Mouse (Mus musculus) layer of hippocampus, adult 9-11 months (tissue): ENCODE data around the gene Fam213b.

Source experiments
- DNase-seq: peaks from one replicate; pipeline ENCODE4 v3.0.0; 2022

The Fam213b gene

DNA sequence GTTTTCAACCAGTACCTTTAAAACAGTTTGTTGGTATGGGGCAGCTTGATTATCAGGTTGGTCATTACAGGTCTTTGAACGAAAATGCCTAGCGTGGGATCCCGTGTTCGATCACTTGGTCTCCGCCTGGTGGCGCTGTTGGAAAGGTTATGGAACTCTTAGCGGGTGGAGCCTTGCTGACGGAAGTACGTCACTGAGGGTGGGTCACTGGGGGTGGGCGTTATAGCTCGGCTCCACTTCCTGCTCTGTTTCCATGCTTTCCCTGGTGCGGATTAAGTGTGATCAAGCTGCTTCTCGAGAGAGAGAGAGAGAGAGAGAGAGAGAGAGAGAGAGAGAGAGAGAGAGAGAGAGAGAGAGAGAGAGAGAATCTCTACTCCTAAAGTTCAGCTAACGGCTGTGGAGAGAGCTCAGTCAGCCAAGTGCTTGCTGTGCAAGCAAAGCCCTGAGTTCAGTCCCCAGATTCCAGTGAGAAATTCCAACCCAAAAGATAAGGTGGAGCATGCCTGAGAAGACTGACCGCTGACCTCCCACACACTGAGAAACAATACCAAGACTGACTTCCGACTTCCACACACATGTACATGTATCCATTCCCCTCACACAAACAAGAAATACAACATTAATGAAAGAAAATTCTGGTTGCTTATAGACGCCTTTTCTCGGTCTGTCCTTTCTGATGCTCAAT, 20.9 kb downstream of the Fam213b start:
- DNase-seq, result peak; percentile 87

DNA sequence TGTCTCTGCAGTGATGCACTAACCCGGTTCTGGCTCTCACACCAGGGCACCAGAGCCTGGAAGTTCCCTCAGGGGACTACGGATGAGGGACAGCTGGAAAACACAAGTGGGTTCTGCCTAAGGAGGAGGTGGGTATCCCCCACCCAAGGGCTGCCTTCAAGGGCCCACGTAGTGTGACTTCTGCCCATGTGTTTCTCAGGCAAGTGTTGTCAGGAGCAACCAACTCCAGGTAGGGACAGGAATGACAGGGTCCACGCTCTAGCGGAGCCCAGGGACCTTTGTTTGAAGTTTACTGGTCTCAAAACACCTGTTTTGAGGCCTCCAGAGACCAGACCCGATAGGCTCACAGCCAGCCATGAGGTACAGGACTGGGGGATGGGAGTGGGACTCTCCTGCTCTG, 25.7 kb downstream of the Fam213b start:
- no peak for DNase-seq

DNA sequence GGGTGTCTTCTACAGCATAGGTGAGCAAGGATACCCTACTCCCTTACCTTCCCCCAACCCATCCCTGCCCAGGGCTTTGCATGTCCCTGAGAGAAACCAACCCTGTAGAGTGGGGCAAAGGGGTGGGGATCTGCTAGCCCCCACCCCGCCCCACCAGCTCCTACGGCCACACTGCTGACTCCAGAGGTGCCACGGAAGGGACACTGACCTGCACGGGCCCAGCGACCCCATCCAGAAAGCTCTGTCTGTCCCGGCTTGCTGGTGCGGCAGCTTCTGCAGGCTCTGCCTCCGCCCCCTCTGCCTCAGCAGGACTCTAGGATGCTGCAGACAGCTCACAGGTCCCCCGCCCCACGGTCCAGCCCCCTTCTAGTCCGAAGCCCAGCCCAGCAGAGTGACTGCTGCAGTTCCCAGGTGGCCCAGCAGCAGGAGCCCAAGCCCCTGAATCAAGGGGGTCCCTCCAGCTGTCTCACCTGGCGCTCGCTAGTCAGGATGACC, 27.1 kb downstream of the Fam213b start:
- DNase-seq, result no peak

DNA sequence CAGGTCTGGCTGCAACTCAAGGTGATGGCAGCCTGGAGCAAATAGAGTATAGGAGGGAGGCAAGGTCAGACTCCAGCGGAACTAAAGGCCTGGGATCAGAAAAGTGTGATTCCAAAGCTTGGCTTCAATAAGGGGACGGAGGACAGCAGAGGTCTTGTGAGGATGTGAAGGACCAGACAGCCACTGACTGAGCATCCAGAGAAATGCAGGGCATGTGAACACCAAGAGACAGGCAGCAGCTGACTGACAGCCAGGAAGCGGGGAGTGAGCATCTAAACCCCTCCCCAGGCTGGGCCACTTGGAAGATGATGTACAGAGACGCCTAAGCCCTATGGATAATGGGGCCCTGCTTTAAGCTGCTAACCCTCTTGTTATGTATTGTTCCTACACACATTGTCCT, 28.2 kb downstream of the Fam213b start:
- no peak for DNase-seq

DNA sequence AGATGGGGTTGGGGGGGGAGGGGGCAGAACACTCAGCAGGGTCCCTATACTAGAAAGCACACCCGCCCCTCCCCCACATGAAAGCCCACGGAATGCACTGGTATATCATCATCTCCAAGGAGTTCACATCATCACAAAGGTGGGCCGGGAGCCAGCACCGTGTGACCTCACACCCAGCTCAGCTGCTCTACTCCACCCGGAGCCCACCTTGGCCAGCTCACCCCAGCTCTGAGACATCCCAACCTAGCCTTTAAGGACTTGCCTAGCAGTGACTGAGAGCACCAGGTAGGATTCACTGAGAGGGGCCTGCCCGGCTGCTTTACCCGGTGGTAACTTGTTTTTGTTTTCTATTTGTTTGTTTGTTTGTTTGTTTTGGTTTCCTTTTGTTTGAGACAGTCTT, 29.5 kb downstream of the Fam213b start, which contains the start of gene Mmel1:
Mmel1 (plus strand) TSS at position 146 of the 400 bp plus-strand sequence.
- no peak for DNase-seq

DNA sequence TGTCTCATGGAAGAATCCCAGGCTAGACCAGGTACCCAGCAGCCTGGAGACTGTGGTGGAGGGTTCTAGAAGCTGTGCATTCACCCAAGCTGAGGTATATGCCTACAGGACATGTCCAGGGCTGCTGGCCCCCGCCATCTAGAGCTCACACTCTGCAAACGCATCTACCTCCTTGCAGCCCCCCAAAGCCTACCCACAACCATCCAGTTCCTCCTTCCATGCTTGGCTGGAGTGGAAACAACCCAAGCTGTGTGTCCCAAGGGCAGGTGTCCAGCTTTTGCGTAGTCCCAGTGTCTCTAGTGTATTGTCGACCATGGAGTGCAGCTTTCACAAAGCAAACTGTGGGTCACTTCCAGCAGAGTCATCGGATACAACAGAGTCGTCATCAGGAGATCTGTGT, 31.7 kb downstream of the Fam213b start:
- DNase-seq, result no peak

DNA sequence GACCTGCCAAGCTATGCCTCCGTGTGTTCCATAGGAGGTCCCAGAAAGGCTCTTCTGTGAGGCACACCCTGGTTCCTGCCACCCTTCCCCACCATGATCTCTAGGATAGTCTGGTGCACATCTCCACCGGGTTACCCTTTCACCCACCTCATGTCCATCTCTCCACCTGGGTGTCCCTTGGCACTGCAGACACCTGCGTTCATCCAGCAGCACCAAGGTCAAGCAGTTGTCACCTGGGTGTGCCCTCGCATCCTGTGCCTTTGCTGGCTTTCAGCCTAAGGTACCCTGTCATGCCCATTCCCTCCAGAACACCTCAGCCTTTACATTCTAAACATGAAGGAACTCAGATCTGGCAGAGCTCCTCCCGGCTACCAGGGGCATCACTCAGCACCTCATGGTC, 32.5 kb downstream of the Fam213b start:
- no peak for DNase-seq

DNA sequence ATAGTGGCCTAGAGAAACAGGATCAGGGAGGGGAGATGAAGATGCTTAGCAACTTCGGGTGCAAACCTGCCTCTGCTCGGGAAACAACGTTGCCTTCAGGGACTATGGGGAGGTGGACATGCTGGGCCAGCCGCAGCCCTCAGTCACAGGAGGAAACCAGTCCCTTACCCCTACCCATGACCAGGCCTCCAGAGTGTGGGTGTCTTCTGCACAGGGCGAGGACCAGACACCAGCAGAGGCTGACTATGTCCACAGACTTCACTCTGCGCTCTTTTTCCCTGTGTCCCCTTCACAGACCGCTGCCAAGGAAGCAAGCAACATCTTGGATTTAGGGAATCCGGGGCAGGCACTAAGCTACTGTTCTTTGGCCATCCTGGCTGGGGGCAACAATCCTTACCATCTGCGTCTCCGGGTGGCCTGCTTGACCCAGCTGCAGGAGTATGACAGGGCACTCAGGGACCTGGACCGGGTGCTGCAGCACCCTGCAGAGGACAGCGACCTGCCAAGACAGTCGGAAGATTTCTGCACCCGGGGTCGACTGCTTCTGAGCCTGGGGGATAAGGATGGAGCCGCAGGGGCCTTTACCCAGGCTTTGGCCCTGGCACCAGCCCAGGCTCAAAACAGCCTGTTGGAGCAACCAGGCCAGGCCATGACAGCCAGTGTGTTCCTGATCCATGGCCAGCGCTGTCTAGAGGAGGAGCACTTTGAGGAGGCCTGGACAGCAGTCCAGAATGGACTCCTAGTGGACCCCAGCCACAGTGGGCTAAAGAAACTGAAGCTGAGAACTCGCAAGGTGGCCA, 33.8 kb downstream of the Fam213b start:
- no peak for DNase-seq

DNA sequence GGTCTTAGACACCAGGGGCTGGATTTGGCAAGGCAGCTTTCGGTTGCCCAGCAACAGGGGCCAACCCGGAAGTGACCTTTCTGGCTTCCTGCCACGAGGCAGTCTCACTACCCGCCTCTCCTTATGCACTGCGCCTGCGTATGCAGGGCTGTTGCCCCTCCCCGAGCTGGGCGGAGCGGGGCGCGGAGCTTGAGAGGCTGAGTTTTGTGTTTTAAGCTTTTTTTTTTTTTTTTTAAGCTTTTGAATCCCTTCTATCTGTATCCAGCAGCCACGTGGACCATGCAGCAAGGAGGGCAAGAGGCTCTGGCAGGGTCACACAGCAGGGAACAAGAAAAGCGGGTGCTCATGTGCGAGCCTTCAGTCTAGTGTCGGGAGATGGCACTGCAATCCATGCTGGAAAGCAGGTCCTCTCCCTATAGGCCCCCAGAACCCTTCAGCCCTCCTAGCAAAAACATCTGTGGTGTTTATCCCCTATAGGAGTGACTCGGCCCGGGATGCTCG, 34.6 kb downstream of the Fam213b start:
- peak; percentile 91 for DNase-seq

DNA sequence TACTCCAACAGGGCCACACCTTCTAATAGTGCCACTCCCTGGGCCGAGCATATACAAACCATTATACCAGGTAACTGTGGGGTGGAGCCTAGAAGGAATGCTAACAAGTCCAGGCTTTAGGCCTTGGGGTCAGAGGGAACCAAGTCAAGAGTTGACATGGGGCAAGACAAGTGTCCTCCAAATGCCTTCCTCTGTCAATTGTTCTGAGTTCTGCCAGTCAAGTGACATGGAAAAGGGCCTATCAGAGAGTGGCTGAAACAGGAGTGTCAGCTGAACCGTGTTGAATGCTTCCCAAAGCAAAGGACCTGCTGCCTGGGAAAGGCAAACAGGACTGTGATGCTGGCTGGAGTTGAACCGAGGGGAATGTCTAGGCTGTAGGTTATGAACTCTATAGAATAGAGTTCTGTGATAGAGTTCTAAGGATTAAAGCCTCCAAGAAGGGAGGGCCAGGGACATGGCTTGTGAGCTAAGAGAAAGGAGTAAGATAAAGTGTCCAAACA, 35.4 kb downstream of the Fam213b start:
- no peak for DNase-seq

DNA sequence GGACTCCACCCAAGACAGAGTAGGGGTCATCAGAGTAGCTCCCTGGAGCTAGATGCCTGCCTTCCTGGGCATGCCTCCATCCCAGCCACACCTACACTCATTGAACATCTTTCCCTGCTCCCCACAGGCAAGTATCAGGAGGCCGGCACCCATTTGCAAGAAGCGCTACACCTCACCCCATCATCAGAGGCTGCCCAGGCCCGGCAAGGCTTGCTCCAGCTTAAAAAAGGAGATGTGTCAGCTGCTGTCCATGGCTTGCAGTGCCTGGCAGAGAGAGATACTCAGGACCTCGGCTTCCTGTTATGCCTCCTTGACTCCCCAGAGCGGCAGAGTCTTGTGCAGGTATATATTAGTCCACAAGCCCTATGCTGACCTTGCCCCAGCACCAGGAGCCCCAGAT, 37.0 kb downstream of the Fam213b start:
- no peak for DNase-seq

DNA sequence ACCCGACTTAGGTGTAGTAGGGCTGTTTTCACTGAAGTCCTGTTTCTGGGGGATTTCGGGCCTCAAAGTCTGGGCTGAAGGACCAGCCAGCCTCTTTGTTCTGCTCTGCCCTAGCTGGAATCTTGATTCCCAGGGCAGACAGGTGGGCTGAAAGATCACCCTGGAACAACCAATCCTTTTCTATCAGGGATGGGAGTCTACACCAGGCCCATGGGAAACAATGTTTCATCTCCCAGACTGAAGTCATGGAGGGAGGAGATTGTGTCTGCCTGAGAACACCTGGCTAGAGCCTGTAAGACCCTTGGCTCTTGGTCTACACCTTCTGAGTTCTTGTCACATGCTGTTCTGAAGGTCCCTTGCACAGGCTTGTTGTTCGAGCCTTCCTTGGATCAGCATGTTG, 40.3 kb downstream of the Fam213b start:
- no peak for DNase-seq

DNA sequence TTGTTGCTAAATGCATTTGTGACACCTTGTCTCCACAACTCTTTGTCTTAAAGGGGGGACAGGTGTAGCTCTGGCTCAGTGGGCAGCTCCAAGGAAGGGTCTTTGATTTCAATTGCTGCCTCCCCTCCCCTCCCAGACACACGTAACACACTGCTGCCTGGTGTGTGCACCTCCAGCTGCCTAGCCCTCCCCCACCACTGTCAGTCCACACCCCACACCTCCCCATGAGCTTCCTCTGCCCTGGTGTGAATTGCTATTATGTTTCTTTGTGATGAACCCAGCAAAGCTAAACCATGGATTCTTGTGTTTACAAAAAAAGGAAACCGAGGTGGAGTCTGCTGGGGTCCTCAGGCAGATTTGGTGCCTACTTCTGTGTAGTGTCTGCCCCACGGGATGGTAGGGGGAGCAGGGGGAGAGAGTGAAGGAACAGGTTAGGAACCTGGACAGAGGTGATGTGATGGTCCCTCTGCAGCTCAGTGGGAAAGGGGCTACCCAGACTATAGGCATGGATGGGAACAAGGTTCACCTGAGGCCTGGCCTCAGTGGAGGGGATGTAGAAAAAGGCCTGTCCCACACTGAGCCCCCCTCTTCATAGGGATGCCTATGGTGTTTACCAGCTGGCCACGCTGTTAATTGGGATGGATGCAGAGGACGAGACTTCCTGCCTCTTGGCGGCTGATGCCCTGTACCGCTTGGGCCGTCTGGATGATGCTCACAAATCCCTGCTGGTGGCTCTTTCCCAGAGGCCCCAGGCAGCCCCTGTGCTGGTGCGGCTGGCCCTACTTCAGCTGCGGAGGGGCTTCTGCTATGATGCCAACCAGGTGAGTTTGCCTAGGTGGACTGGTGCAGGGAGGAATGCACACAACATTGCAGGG, 41.3 kb downstream of the Fam213b start:
- DNase-seq, result no peak

DNA sequence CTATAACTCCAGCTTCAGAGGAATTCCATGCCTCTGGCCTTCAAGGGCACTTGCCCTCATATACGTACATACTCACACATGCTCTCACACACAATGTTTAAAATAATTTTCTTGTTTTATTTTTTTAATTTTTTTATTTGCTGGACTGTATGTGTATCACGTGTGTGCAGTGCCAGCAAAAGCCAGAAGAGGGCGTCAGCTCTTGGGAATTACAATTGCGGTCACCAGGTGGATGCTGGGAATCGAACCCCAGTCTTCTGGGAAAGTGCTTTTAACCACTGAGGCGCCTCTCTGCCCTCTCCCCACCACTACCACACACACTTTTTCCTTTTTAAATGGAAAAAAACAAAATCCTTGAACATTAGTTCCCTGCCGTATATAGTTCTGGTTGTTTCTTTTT, 42.1 kb downstream of the Fam213b start:
- DNase-seq, result no peak

DNA sequence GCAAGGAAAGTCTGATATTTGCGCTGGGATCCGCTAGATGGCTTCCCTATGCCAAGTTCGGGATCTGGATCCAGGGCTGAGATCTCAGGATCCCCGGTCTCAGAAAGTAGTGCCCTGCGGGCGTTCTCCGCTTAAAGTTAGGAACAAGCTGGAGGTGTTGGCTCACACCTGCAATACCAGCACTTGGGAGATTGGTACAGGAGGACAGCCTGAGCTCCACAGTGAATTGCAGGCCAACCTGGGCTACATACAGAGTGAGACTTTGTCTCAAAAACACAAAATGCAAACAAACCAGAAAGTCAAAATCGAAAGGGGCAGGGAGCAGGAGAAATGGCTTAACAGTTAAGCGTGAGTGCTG, 42.5 kb downstream of the Fam213b start:
- no peak for DNase-seq

DNA sequence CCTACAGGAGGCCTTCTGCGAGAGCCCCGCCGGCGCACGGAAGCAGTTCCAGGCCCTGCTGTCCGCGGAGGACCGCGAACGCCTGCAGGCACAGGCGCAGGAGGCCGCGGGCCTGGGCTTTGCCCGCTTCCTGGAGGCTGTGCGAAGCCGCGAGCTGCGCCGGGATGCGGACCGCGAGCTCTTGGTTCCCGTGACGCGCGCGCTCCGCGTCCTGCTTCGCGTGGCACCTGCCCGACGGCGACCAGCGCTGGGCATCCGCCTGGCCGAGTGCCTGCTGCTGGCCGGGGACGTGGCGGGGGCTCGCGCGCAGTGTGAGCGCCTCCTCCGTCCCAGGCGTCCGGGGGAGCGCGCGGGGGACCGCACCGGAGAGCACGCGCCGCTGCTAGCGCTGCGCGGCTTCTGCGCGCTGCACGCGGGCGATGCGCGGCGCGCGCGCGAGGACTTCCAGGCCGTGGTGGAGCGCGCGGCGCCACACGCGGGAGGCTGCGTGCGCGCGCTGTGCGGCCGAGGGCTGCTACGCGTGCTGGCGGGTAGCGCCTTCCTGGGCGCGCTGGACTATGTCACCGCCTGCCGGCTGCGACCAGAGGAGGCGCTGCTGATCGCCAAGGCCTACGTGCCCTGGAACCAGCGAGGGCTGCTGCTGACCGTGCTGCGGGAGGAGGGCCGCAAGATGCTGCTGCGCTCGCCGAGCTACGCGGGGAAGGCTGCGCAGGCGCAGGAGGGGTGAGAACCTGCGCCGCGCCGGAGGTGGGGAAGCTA, 43.0 kb downstream of the Fam213b start:
- peak; percentile 90 for DNase-seq

DNA sequence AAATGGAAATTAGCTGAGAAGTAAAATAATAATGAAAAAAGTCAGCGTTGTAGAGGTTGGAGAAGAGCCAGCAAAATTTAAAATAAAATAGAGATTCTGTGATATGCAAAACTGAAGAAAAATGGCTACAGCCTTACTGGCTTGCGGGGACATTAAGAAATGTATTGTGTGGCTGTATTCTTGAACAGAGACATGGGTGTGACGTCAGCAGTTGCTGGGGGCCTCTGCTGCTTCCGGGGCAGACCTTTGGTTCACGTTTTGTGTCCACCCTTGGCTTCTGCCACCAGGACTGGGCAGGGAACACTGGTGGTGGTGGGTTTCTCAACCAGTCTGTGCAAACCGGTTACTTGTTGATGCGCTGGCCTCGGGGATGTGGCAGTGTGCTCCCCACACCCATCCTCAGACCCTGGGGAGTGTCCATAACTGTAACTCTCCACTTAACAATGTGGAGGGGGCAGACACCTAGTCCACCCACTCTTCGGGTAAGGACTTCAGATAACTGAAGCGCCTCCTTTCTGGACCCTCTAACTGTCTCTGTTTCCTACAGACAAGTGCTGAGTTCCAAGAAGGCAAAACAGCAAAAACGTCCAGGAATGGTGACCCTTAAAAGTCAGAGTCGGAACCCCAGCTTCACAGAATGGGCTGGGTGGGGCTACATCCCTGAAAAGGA, 44.1 kb downstream of the Fam213b start:
- no peak for DNase-seq

DNA sequence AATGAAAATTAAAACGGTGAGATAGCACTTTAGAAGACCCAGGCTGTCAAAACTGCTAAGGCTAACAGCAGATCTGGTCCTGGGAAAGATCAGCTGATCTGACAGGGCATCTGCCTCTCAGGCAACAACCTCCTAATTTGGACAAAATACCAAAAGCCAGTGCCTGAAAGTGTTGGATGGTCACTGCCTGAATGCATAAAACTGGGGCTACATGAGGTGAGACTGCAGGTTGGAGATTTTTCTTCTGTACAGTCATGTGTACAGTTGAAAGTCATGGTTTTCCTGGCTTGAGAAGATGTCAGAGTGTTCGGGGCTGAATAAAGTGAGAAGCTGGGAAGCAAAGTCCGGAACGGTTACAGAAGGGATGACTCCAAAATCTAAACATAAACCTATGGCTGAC, 45.1 kb downstream of the Fam213b start:
- DNase-seq, result no peak

DNA sequence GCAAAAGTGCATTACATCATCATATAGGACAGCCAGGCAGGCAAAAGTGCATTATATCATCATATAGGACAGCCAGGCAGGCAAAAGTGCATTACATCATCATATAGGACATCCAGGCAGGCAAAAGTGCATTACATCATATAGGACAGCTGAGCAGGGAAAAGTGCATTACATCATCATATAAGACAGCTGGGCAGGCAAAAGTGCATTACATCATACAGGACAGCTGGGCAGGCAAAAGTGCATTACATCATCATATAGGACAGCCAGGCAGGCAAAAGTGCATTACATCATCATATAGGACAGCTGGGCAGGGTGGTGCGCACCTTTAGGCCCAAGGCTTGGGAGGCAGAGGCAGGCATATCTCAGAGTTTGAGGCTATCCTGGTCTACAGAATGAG, 46.2 kb downstream of the Fam213b start:
- no peak for DNase-seq
